Mouse (Mus musculus) E14TG2a.4 (cell line): ENCODE results near the gene Alpk3.
A peak's percentile ranks its signal among the peaks of the same experiment; 100 is the strongest.

Experiments used
- H3K27me3 ChIP-seq: 2 replicates; pipeline ENCODE4 v1.6.1; 2014; ENCODE audit warnings: low read length, control low read depth; ENCODE audit not compliant: insufficient read depth
- H3K36me3 ChIP-seq: 2 replicates; pipeline ENCODE4 v1.6.1; 2014; ENCODE audit warnings: low read length, control low read depth; ENCODE audit not compliant: insufficient read depth
- H3K4me1 ChIP-seq: replicated peaks from 2 replicates; pipeline ENCODE4 v1.6.1; 2014; ENCODE audit warnings: low read depth, low read length, control low read depth
- H3K4me3 ChIP-seq: replicated peaks from 2 replicates; pipeline ENCODE4 v1.5.1; 2014; ENCODE audit warnings: mild to moderate bottlenecking, low read length
- H3K9me3 ChIP-seq: 2 replicates; pipeline ENCODE4 v1.6.1; 2014; ENCODE audit warnings: low read length, control low read depth
- CTCF ChIP-seq: conservative IDR thresholded peaks from 2 replicates; pipeline ENCODE4 v1.5.1; 2014; ENCODE audit warnings: low read length
- NANOG ChIP-seq: IDR thresholded peaks from 2 replicates; pipeline ENCODE4 v1.6.1; 2014; ENCODE audit warnings: borderline replicate concordance, low read length, mixed read lengths
- POU5F1 ChIP-seq: IDR thresholded peaks from 2 replicates; pipeline ENCODE4 v1.6.1; 2014; ENCODE audit warnings: low read length, borderline replicate concordance

Alpk3 gene

DNA sequence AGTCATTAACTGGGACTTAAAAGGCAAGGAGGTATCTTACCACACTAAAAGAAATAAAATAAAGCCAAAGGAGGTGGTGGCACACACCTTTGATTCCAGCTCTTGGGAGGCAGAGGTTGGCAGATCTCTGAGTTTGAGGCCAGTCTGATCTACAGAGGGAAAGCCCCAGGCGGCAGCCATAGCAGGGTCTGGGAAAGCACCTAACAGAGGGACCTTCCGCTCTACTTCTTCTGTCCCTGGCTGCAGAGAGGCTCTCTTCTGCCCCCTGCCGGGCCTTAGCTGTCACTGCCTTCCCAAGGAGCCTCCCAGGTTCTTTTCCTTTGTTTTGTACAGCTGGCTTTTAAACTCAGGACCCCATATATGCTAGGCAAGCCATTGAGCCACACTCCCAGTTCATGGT lies 97.6 kb downstream of the Alpk3 start:
- Histone ChIP-seq H3K4me3 (no peak overlapping the region), H3K9me3 (no peaks in the 10 kb centered on the region), H3K36me3 (peaks cover 70% of the 10 kb centered on the region), H3K4me1 (peaks cover 64% of the 10 kb centered on the region), H3K27me3 (no peaks in the 10 kb centered on the region)
- TF ChIP-seq NANOG (no peak), CTCF (peak; percentile 98), POU5F1 (no peak)
